Mouse (Mus musculus) gastrocnemius, adult 2 months (tissue): ENCODE data around the gene Sgsm3. TPM values are rescaled to one million over a fixed set of nuclear protein-coding genes. Genes with fewer than 3 reads are reported as not detected.

Experiments used
- DNase-seq: peaks from one replicate; pipeline ENCODE4 v3.0.0; 2022
- H3K27ac ChIP-seq: fragments of 200-600 bp; 2 replicates; pipeline ENCODE4 v1.8.1; 2022; ENCODE audit warnings: mild to moderate bottlenecking
- H3K4me3 ChIP-seq: fragments of 200-600 bp; 2 replicates; pipeline ENCODE4 v1.8.1; 2022; ENCODE audit warnings: mild to moderate bottlenecking, moderate library complexity
- CTCF ChIP-seq: fragments of 200-600 bp; IDR thresholded peaks from 2 replicates; pipeline ENCODE4 v1.8.1; 2022; ENCODE audit warnings: antibody characterized with exemption, mild to moderate bottlenecking, moderate library complexity
- intact Hi-C: fragments of 180-260 bp; cut with DNase I; formaldehyde crosslinking; loops from one replicate; pipeline ENCODE4 v1.15.1; 2025
- microRNA-seq: library from miRNA; unstranded; fragments of <30 nt; microRNA quantifications from one replicate; pipeline ENCODE4 v1.2.0, GENCODE M21; 2021
- total RNA-seq, 2 experiments: library from RNA; stranded (reverse); gene quantifications; 2 replicates each; pipeline ENCODE4 v1.2.3; 2021

The Sgsm3 gene
- total RNA-seq, 2 experiments from 2014 or later, result 16.9 to 20.4 TPM

GRCm38 (mm10) chr15:81060975-81061374 is 83.4 kb downstream of the Sgsm3 start:
- TF ChIP-seq CTCF, result peak; percentile 53
- Histone ChIP-seq H3K27ac (peak overlapping the region; percentile 96), H3K4me3 (no peak overlapping the region)
- DNase-seq, result no peak
- intact Hi-C loops, result no loop called here

Small RNA genes within 50 kb of the gene (microRNA-seq; reads per million reads assigned to microRNA genes)
- 18.8 reads per million, percentile 17 among the genes with 10 or more reads in this experiment for gene Mir5113

Other genes with a start within 250 kb of the Sgsm3 start
- gene Adsl, start 29.3 kb upstream of the Sgsm3 start, total RNA-seq, result 100 to 1,000 TPM; 173 to 178 TPM
- gene Mrtfa, start 213.0 kb downstream of the Sgsm3 start, total RNA-seq, result 10 to 100 TPM; 18.8 to 28.1 TPM